8 mouse cellular contexts compared by ENCODE assay signal in genomic region chr3:32508666-32509324, GRCm38 (mm10). TPM values are rescaled to one million over a fixed set of nuclear protein-coding genes. Genes with fewer than 3 reads are reported as not detected.
DNase-seq lines count a peak whose midpoint lies in the region; ATAC-seq and TF ChIP-seq lines count a peak whose summit lies in the region.

No protein-coding gene starts in this region.

- WGBS in embryonic facial prominence, embryonic 14.5 days, result 1% methylated on average over 17 of the region's 17 CpGs
- WGBS in limb, embryonic 12.5 days, result 2% methylated on average over 17 of the region's 17 CpGs
- under 1% methylated on average over 17 of the region's 17 CpGs for WGBS in midbrain, embryonic 14.5 days
- WGBS in spleen, adult 2 months, result 1% methylated on average over 17 of the region's 17 CpGs

- H3K27me3 ChIP-seq in embryonic facial prominence, embryonic 14.5 days (replicated peaks; ENCODE audit: control insufficient read depth, insufficient read depth, low read length), result no peaks in the 10 kb centered on the region
- H3K27me3 ChIP-seq in limb, embryonic 12.5 days, result no peaks in the 10 kb centered on the region
- no peaks in the 10 kb centered on the region for H3K27me3 ChIP-seq in midbrain, embryonic 14.5 days (ENCODE audit: control insufficient read depth, insufficient read depth, low read length)
- H3K27me3 ChIP-seq in spleen, adult 2 months (ENCODE audit: control insufficient read depth, insufficient read depth, low read length), result no peaks in the 10 kb centered on the region

- TF ChIP-seq CTCF in spleen, adult 2 months (IDR thresholded peaks at IDR 0.05; ENCODE audit: extremely low read depth, insufficient read depth, insufficient read length, insufficient replicate concordance), result peak; percentile 73; the same call in 1 of the 2 replicates

- peaks cover 11% of the 10 kb centered on the region; the same call in 1 of the 2 replicates for H3K4me1 ChIP-seq in embryonic facial prominence, embryonic 14.5 days (ENCODE audit: control insufficient read depth, insufficient read depth, low read length)
- H3K4me1 ChIP-seq in limb, embryonic 12.5 days (replicated peaks), result peaks cover 25% of the 10 kb centered on the region
- H3K4me1 ChIP-seq in midbrain, embryonic 14.5 days (ENCODE audit: control insufficient read depth, insufficient read depth, low read length), result peaks cover 8% of the 10 kb centered on the region; the same call in 1 of the 2 replicates
- H3K4me1 ChIP-seq in spleen, adult 2 months (ENCODE audit: control insufficient read depth, insufficient read depth, insufficient read length), result no peaks in the 10 kb centered on the region

- no peak for TF ChIP-seq POLR2A in spleen, adult 2 months (IDR thresholded peaks at IDR 0.05; ENCODE audit: low read depth, low read length)

- ATAC-seq in embryonic facial prominence, embryonic 14.5 days (ENCODE audit: low read depth), result peak; percentile 21; the same call in 1 of the 2 replicates
- ATAC-seq in limb, embryonic 12.5 days (ENCODE audit: insufficient number of reproducible peaks, insufficient read depth, low FRiP score, low TSS enrichment, low read depth), result no peak
- 0 out of 2 replicates have a peak, but pooled peaks have one; percentile 29 for ATAC-seq in midbrain, embryonic 14.5 days (ENCODE audit: low FRiP score, low TSS enrichment)

- no peak overlapping the region for H3K27ac ChIP-seq in embryonic facial prominence, embryonic 14.5 days (replicated peaks; ENCODE audit: low read depth, low read length)
- H3K27ac ChIP-seq in limb, embryonic 12.5 days, result no peak overlapping the region
- no peak overlapping the region for H3K27ac ChIP-seq in midbrain, embryonic 14.5 days (replicated peaks; ENCODE audit: low read depth, low read length)
- H3K27ac ChIP-seq in spleen, adult 2 months (ENCODE audit: insufficient read depth, low read length), result peak overlapping the region; percentile 35; the same call in 1 of the 2 replicates

- peak; percentile 84 to 89 for DNase-seq in B cell, adult 2 months
- peak; percentile 56 for DNase-seq in adrenal gland, postnatal 25 days
- DNase-seq in embryonic facial prominence, embryonic 14.5 days (ENCODE audit: low spot score), result peak; percentile 85
- DNase-seq in heart, adult 8-10 months (ENCODE audit: low spot score), result peak; percentile 72
- peak; percentile 62 to 72 for DNase-seq in kidney, adult 8-10 months
- peak; percentile 93 for DNase-seq in midbrain, embryonic 14.5 days
- peak; percentile 69 to 79 for DNase-seq in spleen, adult 2 months (ENCODE audit: low read depth in 1 of 2, low spot score in 2 of 2)

- H3K9me3 ChIP-seq in embryonic facial prominence, embryonic 14.5 days (ENCODE audit: control insufficient read depth, low read length), result no peaks in the 10 kb centered on the region
- H3K9me3 ChIP-seq in limb, embryonic 12.5 days, result no peaks in the 10 kb centered on the region
- H3K9me3 ChIP-seq in midbrain, embryonic 14.5 days (ENCODE audit: control insufficient read depth, low read length), result no peaks in the 10 kb centered on the region

- H3K4me3 ChIP-seq in embryonic facial prominence, embryonic 14.5 days (ENCODE audit: low read depth, low read length), result peak overlapping the region; percentile 12
- H3K4me3 ChIP-seq in limb, embryonic 12.5 days (replicated peaks), result no peak overlapping the region; the same call in 1 of the 2 replicates
- H3K4me3 ChIP-seq in midbrain, embryonic 14.5 days (replicated peaks; ENCODE audit: low read depth, low read length), result peak overlapping the region; percentile 6; the same call in 1 of the 2 replicates
- no peak overlapping the region; the same call in 1 of the 2 replicates for H3K4me3 ChIP-seq in spleen, adult 2 months (ENCODE audit: extremely low read depth, insufficient read depth, insufficient read length)

- H3K36me3 ChIP-seq in embryonic facial prominence, embryonic 14.5 days (ENCODE audit: control insufficient read depth, insufficient read depth, low read length), result peaks cover 6% of the 10 kb centered on the region; the same call in 1 of the 2 replicates
- peaks cover 6% of the 10 kb centered on the region; the same call in 1 of the 2 replicates for H3K36me3 ChIP-seq in limb, embryonic 12.5 days
- no peaks in the 10 kb centered on the region for H3K36me3 ChIP-seq in midbrain, embryonic 14.5 days (ENCODE audit: control insufficient read depth, insufficient read depth, low read length)
- no peaks in the 10 kb centered on the region for H3K36me3 ChIP-seq in spleen, adult 2 months (ENCODE audit: control insufficient read depth, insufficient read depth, low read length)

- peak overlapping the region; percentile 80 for H3K4me2 ChIP-seq in embryonic facial prominence, embryonic 14.5 days (ENCODE audit: low read depth, low read length)
- peak overlapping the region; percentile 66 for H3K4me2 ChIP-seq in limb, embryonic 12.5 days
- H3K4me2 ChIP-seq in midbrain, embryonic 14.5 days (ENCODE audit: low read length), result peak overlapping the region; percentile 66

- 0 out of 2 replicates have a peak overlapping the region, but pooled peaks have one; percentile 30 for H3K9ac ChIP-seq in embryonic facial prominence, embryonic 14.5 days (ENCODE audit: low read depth, low read length)
- no peak overlapping the region for H3K9ac ChIP-seq in limb, embryonic 12.5 days (replicated peaks)
- H3K9ac ChIP-seq in midbrain, embryonic 14.5 days (replicated peaks; ENCODE audit: low read length), result no peak overlapping the region

RNA-seq across cellular contexts. Expression of gene Zfp639, which starts 1.3 kb away (rescaled TPM):
- 31.7 and 38.1 TPM in 2 replicates for total RNA-seq in adrenal gland, postnatal 25 days (2021)
- polyA plus RNA-seq in embryonic facial prominence, embryonic 14.5 days (2014; fragmentation: Nextera tagmentation; extraction: Ambion mirVana), result 35.4 and 42.2 TPM in 2 replicates
- 10 to 100 TPM; 21.3 to 30.0 (median 25.8) TPM for total RNA-seq in heart, adult 8-10 months (2022)
- polyA plus RNA-seq in limb, embryonic 12.5 days (2016; fragmentation: Nextera tagmentation; extraction: Ambion mirVana), result 44.8 and 48.3 TPM in 2 replicates
- 43.4 and 46.2 TPM in 2 replicates for polyA plus RNA-seq in midbrain, embryonic 14.5 days (2014; fragmentation: Nextera tagmentation; extraction: Ambion mirVana)
- polyA plus RNA-seq in spleen, adult 2 months (2012; rRNA removed), result 22.6 and 23.6 TPM in 2 replicates

RNA-seq across cellular contexts. Expression of gene Kcnmb3, which starts 16.8 kb away (rescaled TPM):
- 0.90 and 1.7 TPM in 2 replicates for total RNA-seq in adrenal gland, postnatal 25 days (2021)
- 0.19 TPM in 1 of 2 replicates, not detected in the other for polyA plus RNA-seq in embryonic facial prominence, embryonic 14.5 days (2014; fragmentation: Nextera tagmentation; extraction: Ambion mirVana)
- total RNA-seq in heart, adult 8-10 months (2022), result not detected
- polyA plus RNA-seq in limb, embryonic 12.5 days (2016; fragmentation: Nextera tagmentation; extraction: Ambion mirVana), result 0.20 TPM in 2 replicates
- polyA plus RNA-seq in midbrain, embryonic 14.5 days (2014; fragmentation: Nextera tagmentation; extraction: Ambion mirVana), result 0.12 and 0.16 TPM in 2 replicates
- 0.23 and 0.25 TPM in 2 replicates for polyA plus RNA-seq in spleen, adult 2 months (2012; rRNA removed)

RNA-seq across cellular contexts. Expression of gene Mfn1, which starts 20.5 kb away (rescaled TPM):
- 74.2 and 83.9 TPM in 2 replicates for total RNA-seq in adrenal gland, postnatal 25 days (2021)
- polyA plus RNA-seq in embryonic facial prominence, embryonic 14.5 days (2014; fragmentation: Nextera tagmentation; extraction: Ambion mirVana), result 25.1 and 27.8 TPM in 2 replicates
- 100 to 1,000 TPM; 446 to 480 (median 447) TPM for total RNA-seq in heart, adult 8-10 months (2022)
- polyA plus RNA-seq in limb, embryonic 12.5 days (2016; fragmentation: Nextera tagmentation; extraction: Ambion mirVana), result 42.8 and 44.3 TPM in 2 replicates
- polyA plus RNA-seq in midbrain, embryonic 14.5 days (2014; fragmentation: Nextera tagmentation; extraction: Ambion mirVana), result 28.8 and 42.6 TPM in 2 replicates
- polyA plus RNA-seq in spleen, adult 2 months (2012; rRNA removed), result 3.1 and 3.4 TPM in 2 replicates

Comparison
In these comparisons a context has a peak if more than half of its experiments do, and no peak if none do; other contexts are left out.
1. H3K4me3 ChIP-seq: peak in embryonic facial prominence, embryonic 14.5 days (single experiment) and midbrain, embryonic 14.5 days (single experiment); none in limb, embryonic 12.5 days (single experiment) and spleen, adult 2 months (single experiment).
2. Peak in every context shown above with its lines, with median percentiles within 50 percentile points of each other: DNase-seq and H3K4me2 ChIP-seq.